Mouse (Mus musculus) heart, embryonic 10.5 days (tissue): ENCODE measurements at regions not wholly inside any gene's neighbourhood (a gene's known extent, or its start where the extent isn't known, plus 50 kb on each side); places are given as distances from the start of the nearest gene placed in this dataset.
A peak's percentile ranks its signal among the peaks of the same experiment; 100 is the strongest.

Source experiments
- DNase-seq: peaks from one replicate; pipeline ENCODE4 v3.0.0-alpha.2; 2017; ENCODE audit warnings: low spot score
- H3K27ac ChIP-seq: fragments of 300-500 bp; sonication (generic); 2 replicates; pipeline ENCODE4 v1.5.1; 2016; ENCODE audit warnings: mild to moderate bottlenecking
- H3K27me3 ChIP-seq: fragments of 300-500 bp; sonication (generic); 2 replicates; pipeline ENCODE4 v1.6.1; 2016; ENCODE audit warnings: mild to moderate bottlenecking; ENCODE audit not compliant: poor library complexity, insufficient read depth, severe bottlenecking
- H3K36me3 ChIP-seq: fragments of 300-500 bp; sonication (generic); 2 replicates; pipeline ENCODE4 v1.6.1; 2016; ENCODE audit warnings: mild to moderate bottlenecking, moderate library complexity
- H3K4me1 ChIP-seq: fragments of 300-500 bp; sonication (generic); 2 replicates; pipeline ENCODE4 v1.6.1; 2016; ENCODE audit warnings: mild to moderate bottlenecking
- H3K4me3 ChIP-seq: fragments of 300-500 bp; sonication (generic); 2 replicates; pipeline ENCODE4 v1.5.1; 2016; ENCODE audit warnings: mild to moderate bottlenecking, moderate library complexity
- H3K9me3 ChIP-seq: fragments of 300-500 bp; sonication (generic); 2 replicates; pipeline ENCODE4 v1.6.1; 2016; ENCODE audit warnings: mild to moderate bottlenecking, moderate library complexity
- WGBS: fragments of 180-500 bp; shearing (Covaris S2); methylation state at CpG from one replicate; pipeline ENCODE4 v1.1.7; 2016; 5-methylcytosine and 5-hydroxymethylcytosine counted together

- Histone ChIP-seq H3K27ac (no peak overlapping the region), H3K4me1 (no peaks in the 10 kb centered on the region), H3K27me3 (no peaks in the 10 kb centered on the region), H3K36me3 (no peaks in the 10 kb centered on the region), H3K4me3 (no peak overlapping the region), H3K9me3 (no peaks in the 10 kb centered on the region)
- DNase-seq, result no peak
- 82% methylated on average over 8 of the region's 8 CpGs for WGBS
Measured at GRCm38 (mm10) chr5:75791738-75792137, 186.5 kb downstream of the Kdr start.

DNA sequence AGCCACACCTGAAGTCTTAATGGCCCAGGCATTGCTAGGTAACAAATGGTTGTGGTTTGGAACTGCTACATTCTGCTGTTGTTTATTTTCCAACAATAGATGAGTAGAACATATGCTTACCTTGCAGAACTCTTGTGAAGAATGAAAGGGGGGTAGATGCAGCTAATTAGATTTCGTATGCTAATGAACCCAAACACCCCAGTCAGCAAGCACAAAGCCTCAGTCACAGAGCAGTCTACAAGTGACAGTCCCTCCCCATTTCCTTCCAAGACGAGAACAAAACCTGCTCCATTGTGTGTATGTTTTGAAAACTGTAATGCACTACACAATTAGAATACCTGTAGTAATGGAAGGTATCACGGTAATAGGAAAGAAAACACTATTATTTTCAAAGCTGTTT, 190.2 kb downstream of the Kdr start:
- H3K4me3 ChIP-seq, result no peak overlapping the region
- no peaks in the 10 kb centered on the region for H3K4me1 ChIP-seq
- no peaks in the 10 kb centered on the region for H3K9me3 ChIP-seq
- no peak overlapping the region for H3K27ac ChIP-seq
- 56% methylated on average over 3 of the region's 3 CpGs for WGBS
- no peak for DNase-seq
- no peaks in the 10 kb centered on the region for H3K27me3 ChIP-seq
- no peaks in the 10 kb centered on the region for H3K36me3 ChIP-seq

DNA sequence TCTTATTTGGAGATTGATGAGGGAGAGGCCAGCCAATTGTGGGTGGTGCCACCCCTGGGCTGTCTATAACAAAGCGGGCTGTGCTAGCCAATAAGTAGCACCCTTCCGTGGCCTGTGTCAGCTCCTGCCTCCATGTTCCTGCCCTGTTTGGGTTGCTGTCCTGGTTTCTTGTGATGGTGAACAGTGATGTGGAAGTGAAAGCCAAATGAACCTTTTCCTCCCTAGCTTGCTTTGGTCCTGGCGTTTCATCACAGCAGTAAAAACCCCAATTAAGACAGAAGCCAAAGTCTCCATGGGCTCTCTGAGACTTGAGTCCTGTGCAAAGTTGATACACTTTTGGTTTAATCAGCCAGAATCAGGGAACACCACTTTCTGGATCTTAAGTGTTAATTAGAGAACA, 192.1 kb downstream of the Kdr start:
- Histone ChIP-seq H3K4me3 (no peak overlapping the region), H3K36me3 (no peaks in the 10 kb centered on the region), H3K9me3 (no peaks in the 10 kb centered on the region), H3K27me3 (no peaks in the 10 kb centered on the region), H3K4me1 (no peaks in the 10 kb centered on the region), H3K27ac (no peak overlapping the region)
- WGBS, result 94% methylated on average over 3 of the region's 3 CpGs
- no peak for DNase-seq

DNA sequence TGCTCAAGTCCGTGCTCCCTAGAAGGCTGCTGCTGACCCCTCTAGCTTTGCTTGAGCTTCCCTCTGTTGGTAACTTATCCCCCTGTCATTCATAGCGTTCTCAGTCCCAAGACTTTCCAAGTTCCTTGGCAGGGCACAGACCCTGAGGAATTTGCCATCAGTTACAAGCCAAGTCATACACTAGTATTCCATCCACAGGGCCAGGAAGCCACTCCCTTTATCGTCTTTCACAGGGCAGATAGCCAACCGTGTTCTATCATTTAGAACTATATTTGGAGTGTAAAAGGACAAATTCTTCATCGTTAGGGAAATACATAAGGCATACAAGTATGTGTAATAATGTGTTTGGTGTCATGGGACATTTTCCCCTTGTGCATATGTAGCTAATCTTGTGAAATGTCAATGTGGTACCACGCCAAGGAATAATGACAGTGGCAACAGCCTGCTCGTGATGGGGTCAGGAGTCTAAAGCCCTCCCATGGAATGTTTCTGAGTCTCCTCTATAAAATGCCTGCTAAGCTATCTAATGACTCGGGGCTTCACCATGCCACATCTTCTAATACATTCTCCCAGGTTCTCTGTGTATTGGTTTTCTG, 193.2 kb downstream of the Kdr start:
- DNase-seq, result no peak
- Histone ChIP-seq H3K4me1 (no peaks in the 10 kb centered on the region), H3K27ac (no peak overlapping the region), H3K27me3 (no peaks in the 10 kb centered on the region), H3K9me3 (no peaks in the 10 kb centered on the region), H3K4me3 (no peak overlapping the region), H3K36me3 (no peaks in the 10 kb centered on the region)
- WGBS, result 76% methylated on average over 8 of the region's 8 CpGs

DNA sequence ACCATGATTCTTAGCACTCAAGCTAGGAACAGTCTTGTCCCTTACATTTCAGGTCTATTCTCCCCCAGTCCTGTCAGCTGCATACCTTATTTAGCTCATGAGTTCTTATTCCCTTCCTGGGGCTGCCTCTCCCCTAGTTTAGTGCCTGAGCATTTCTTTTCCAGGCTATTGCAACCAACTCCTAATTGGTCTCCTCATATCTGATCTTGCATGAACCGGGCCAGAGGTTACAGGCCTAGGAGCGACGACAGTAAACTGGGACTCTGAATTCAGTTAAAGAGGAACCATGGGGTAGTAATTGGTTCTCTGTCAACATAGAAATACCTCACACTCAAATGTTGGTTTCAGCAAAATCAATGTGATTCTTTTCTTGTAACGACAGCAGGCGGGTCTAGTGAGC, 195.9 kb downstream of the Kit start:
- no peak for DNase-seq
- Histone ChIP-seq H3K4me3 (no peak overlapping the region), H3K36me3 (no peaks in the 10 kb centered on the region), H3K27me3 (no peaks in the 10 kb centered on the region), H3K9me3 (no peaks in the 10 kb centered on the region), H3K27ac (no peak overlapping the region), H3K4me1 (no peaks in the 10 kb centered on the region)
- 76% methylated on average over 5 of the region's 5 CpGs for WGBS

GRCm38 (mm10) chr5:75767213-75767612, 192.5 kb downstream of the Kit start:
- peaks cover 7% of the 10 kb centered on the region; the same call in 1 of the 2 replicates for H3K27me3 ChIP-seq
- WGBS, result 45% methylated on average over 1 of the region's 1 CpGs
- H3K4me1 ChIP-seq, result peaks cover 11% of the 10 kb centered on the region
- no peak for DNase-seq
- H3K4me3 ChIP-seq, result no peak overlapping the region
- no peak overlapping the region for H3K27ac ChIP-seq
- H3K36me3 ChIP-seq, result no peaks in the 10 kb centered on the region
- H3K9me3 ChIP-seq, result no peaks in the 10 kb centered on the region

DNA sequence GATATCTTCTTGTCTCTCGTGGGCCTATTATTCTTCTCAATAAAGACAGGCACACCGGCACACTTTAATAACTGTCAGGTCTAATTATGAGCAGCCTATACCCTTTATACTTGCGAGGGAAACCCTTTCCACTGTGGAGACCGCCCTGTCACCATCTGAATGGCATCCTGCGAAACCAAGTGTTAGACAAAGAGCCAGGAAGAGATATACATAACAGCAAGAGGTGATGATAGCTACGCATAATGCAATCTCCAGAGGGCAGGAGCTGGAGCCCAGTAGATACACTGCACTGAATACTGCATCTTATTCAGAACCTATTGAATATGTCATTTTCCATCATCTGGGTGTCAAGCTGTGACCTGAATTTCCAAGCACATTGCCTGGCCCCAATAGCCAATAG, 187.7 kb downstream of the Kit start:
- Histone ChIP-seq H3K4me1 (peaks cover 31% of the 10 kb centered on the region), H3K9me3 (no peaks in the 10 kb centered on the region), H3K4me3 (peak overlapping the region; percentile 31), H3K27me3 (peaks cover 7% of the 10 kb centered on the region; the same call in 1 of the 2 replicates), H3K27ac (peak overlapping the region; percentile 56; the same call in 1 of the 2 replicates), H3K36me3 (no peaks in the 10 kb centered on the region)
- DNase-seq, result no peak
- WGBS, result 28% methylated on average over 6 of the region's 6 CpGs

- no peaks in the 10 kb centered on the region for H3K36me3 ChIP-seq
- no peaks in the 10 kb centered on the region for H3K9me3 ChIP-seq
- H3K4me1 ChIP-seq, result peaks cover 31% of the 10 kb centered on the region
- H3K27ac ChIP-seq, result peak overlapping the region; percentile 56; the same call in 1 of the 2 replicates
- peak; percentile 88 for DNase-seq
- 42% methylated on average over 11 of the region's 11 CpGs for WGBS
- H3K27me3 ChIP-seq, result peaks cover 7% of the 10 kb centered on the region; the same call in 1 of the 2 replicates
- H3K4me3 ChIP-seq, result peak overlapping the region; percentile 31
Measured at GRCm38 (mm10) chr5:75761459-75762310, 187.0 kb downstream of the Kit start.

DNA sequence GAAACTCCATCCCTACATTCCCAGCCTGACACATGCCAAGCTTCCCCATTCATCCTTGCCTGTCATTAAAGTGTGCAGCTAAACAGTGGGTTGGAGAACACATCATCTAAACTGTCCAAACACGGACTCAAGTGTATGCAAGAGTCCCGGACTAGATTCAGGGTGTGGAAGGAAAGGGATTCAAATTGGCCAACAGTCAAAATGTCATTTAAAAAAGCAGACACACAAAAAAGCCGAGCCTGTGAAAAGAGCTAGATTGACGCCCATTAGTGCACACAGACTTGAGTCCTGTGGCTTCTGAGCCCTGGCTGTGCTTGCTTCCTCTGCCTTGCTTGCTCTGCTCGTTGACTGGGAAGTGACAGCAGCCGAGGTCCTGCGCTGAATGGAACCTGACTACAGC, 181.5 kb downstream of the Kit start:
- H3K4me3 ChIP-seq, result no peak overlapping the region
- H3K36me3 ChIP-seq, result no peaks in the 10 kb centered on the region
- WGBS, result 72% methylated on average over 7 of the region's 7 CpGs
- H3K9me3 ChIP-seq, result no peaks in the 10 kb centered on the region
- H3K27ac ChIP-seq, result no peak overlapping the region
- no peak for DNase-seq
- no peaks in the 10 kb centered on the region for H3K27me3 ChIP-seq
- H3K4me1 ChIP-seq, result peaks cover 9% of the 10 kb centered on the region; the same call in 1 of the 2 replicates

GRCm38 (mm10) chr5:75754356-75754755, 179.6 kb downstream of the Kit start:
- Histone ChIP-seq H3K9me3 (no peaks in the 10 kb centered on the region), H3K36me3 (no peaks in the 10 kb centered on the region), H3K27me3 (no peaks in the 10 kb centered on the region), H3K4me1 (peaks cover 7% of the 10 kb centered on the region; the same call in 1 of the 2 replicates), H3K27ac (no peak overlapping the region; the same call in 1 of the 2 replicates), H3K4me3 (no peak overlapping the region)
- no peak for DNase-seq
- 73% methylated on average over 7 of the region's 7 CpGs for WGBS

DNA sequence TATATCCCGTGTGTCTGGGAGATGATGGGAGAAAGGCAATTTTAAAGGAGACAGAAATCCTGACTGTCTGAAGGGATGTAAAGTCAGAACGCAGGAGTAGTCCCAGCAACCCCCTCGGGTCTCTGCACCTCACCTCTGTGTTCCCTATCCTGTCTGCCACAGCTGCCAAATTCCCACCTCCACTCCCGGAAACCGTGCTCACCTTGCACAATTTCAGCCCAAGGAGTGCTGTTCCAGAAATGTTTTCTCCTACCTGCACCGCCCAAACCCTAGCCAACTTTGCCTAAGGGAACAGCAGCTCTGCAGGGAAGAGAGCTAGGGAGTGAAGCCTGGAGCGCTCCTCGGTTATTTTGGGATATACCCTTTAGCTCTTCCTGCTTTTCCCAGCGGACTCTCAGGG, 170.6 kb downstream of the Kit start:
- H3K4me1 ChIP-seq, result peaks cover 13% of the 10 kb centered on the region
- no peaks in the 10 kb centered on the region for H3K36me3 ChIP-seq
- no peak overlapping the region for H3K4me3 ChIP-seq
- H3K27ac ChIP-seq, result no peak overlapping the region
- peaks cover 3% of the 10 kb centered on the region; the same call in 1 of the 2 replicates for H3K27me3 ChIP-seq
- no peaks in the 10 kb centered on the region for H3K9me3 ChIP-seq
- WGBS, result 55% methylated on average over 9 of the region's 9 CpGs
- DNase-seq, result no peak

GRCm38 (mm10) chr5:75744475-75745045, 169.8 kb downstream of the Kit start:
- Histone ChIP-seq H3K4me1 (peaks cover 13% of the 10 kb centered on the region), H3K9me3 (no peaks in the 10 kb centered on the region), H3K27ac (no peak overlapping the region), H3K27me3 (peaks cover 3% of the 10 kb centered on the region; the same call in 1 of the 2 replicates), H3K36me3 (no peaks in the 10 kb centered on the region), H3K4me3 (no peak overlapping the region)
- 29% methylated on average over 6 of the region's 6 CpGs for WGBS
- no peak for DNase-seq

GRCm38 (mm10) chr5:75739336-75739735, 164.6 kb downstream of the Kit start:
- no peak overlapping the region for H3K4me3 ChIP-seq
- WGBS, result 77% methylated on average over 8 of the region's 8 CpGs
- peaks cover 4% of the 10 kb centered on the region for H3K4me1 ChIP-seq
- no peak for DNase-seq
- H3K9me3 ChIP-seq, result no peaks in the 10 kb centered on the region
- no peak overlapping the region for H3K27ac ChIP-seq
- no peaks in the 10 kb centered on the region for H3K36me3 ChIP-seq
- peaks cover under 1% of the 10 kb centered on the region; the same call in 1 of the 2 replicates for H3K27me3 ChIP-seq
